Mouse (Mus musculus): Measurements from ENCODE around the gene Tubb2b. TPM values are rescaled to one million over a fixed set of nuclear protein-coding genes. Genes with fewer than 3 reads are reported as not detected.
A peak's percentile ranks its signal among the peaks of the same experiment; 100 is the strongest.

Gene Tubb2b
- polyA plus RNA-seq, 1 experiment: 438 TPM

- H3K4me3 ChIP-seq: no peak overlapping the region
- peak overlapping the region; percentile 87 for H3K4me2 ChIP-seq (ENCODE audit: low read depth)
- TF ChIP-seq USF1 (IDR thresholded peaks at IDR 0.05; ENCODE audit: low read depth): peak; percentile 17
- no peak for TF ChIP-seq POLR2AphosphoS2 (IDR thresholded peaks at IDR 0.05; ENCODE audit: insufficient read length, low read depth)
- no peaks in the 10 kb centered on the region for H3K27me3 ChIP-seq (ENCODE audit: control insufficient read depth, insufficient read depth, insufficient read length)
- no peak overlapping the region for H3ac ChIP-seq (ENCODE audit: control insufficient read depth, insufficient read length)
- no peaks in the 10 kb centered on the region for H3K36me3 ChIP-seq (ENCODE audit: control insufficient read depth, insufficient read depth)
- no peaks in the 10 kb centered on the region for H3K79me2 ChIP-seq (ENCODE audit: control insufficient read depth, insufficient read depth)
Measured at GRCm38 (mm10) chr13:34154217-34154930, 24.1 kb upstream of the Tubb2b start.

DNA sequence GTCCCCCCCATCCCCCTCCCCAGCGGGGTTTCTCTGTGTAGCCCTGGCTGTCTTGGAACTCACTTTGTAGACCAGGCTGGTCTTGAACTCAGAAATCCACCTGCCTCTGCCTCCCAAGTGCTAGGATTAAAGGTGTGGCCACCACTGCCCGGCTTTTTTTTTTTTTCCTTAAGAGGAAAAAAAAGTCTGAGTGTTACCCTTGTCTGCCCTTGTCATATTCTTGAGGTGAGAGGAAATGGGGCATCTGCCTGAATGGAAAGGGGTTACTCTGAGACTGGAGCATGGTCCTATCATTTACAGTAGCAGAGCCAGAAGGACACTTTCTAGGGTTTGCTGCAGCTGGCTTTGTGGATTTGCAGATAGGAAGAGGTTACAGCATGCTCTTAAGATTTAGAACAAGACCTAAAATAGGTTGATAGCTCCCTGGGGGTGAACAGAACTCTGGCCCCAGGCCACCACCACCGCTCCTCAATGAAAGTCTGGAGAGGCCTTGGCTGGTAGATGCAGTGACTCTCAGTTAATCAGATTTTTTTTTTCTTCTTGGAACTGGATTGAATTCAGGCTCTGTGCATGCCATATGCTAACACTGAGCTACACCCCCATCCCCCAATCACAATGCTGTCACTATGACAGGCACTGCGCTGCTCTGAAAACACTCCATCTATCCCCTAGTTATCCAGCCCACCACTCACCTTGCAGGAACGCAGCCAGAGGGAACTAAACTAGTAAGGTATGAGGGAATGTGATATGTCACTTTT, 23.2 kb upstream of the Tubb2b start:
- Histone ChIP-seq H3K36me3 (ENCODE audit: control insufficient read depth, insufficient read depth) (no peaks in the 10 kb centered on the region), H3K27me3 (ENCODE audit: control insufficient read depth, insufficient read depth, insufficient read length) (no peaks in the 10 kb centered on the region), H3K4me3 (no peak overlapping the region), H3ac (ENCODE audit: control insufficient read depth, insufficient read length) (no peak overlapping the region), H3K79me2 (ENCODE audit: control insufficient read depth, insufficient read depth) (no peaks in the 10 kb centered on the region), H3K4me2 (ENCODE audit: low read depth) (no peak overlapping the region)
- TF ChIP-seq POLR2A (IDR thresholded peaks at IDR 0.05; ENCODE audit: insufficient read length, low read depth): no peak
- TF ChIP-seq REST (IDR thresholded peaks at IDR 0.05; ENCODE audit: insufficient read depth, insufficient read length): no peak
- TF ChIP-seq MYOG (IDR thresholded peaks at IDR 0.05; ENCODE audit: control insufficient read depth in 1 of 3, insufficient read depth in 1 of 3, insufficient read length in 2 of 3, low read depth in 2 of 3): peak in 2 of 3 experiments; percentile 2 to 69

- Histone ChIP-seq H3ac (ENCODE audit: control insufficient read depth, insufficient read length) (no peak overlapping the region), H3K36me3 (ENCODE audit: control insufficient read depth, insufficient read depth) (no peaks in the 10 kb centered on the region), H3K4me3 (no peak overlapping the region), H3K4me2 (ENCODE audit: low read depth) (no peak overlapping the region), H3K27me3 (ENCODE audit: control insufficient read depth, insufficient read depth, insufficient read length) (no peaks in the 10 kb centered on the region), H3K79me2 (ENCODE audit: control insufficient read depth, insufficient read depth) (no peaks in the 10 kb centered on the region)
- no peak for TF ChIP-seq POLR2A (IDR thresholded peaks at IDR 0.05; ENCODE audit: insufficient read length, low read depth)
- TF ChIP-seq TCF3 (IDR thresholded peaks at IDR 0.05; ENCODE audit: insufficient read length, low read depth): no peak
- no peak for TF ChIP-seq E2F4 (IDR thresholded peaks at IDR 0.05; ENCODE audit: insufficient read depth)
- no peak for TF ChIP-seq SRF (IDR thresholded peaks at IDR 0.05; ENCODE audit: control insufficient read depth, insufficient read length, low read depth)
- no peak for TF ChIP-seq CEBPB (IDR thresholded peaks at IDR 0.05; ENCODE audit: insufficient read depth, poor library complexity, severe bottlenecking)
Measured at GRCm38 (mm10) chr13:34152695-34153094, 22.4 kb upstream of the Tubb2b start.

- Histone ChIP-seq H3K4me2 (ENCODE audit: low read depth) (no peak overlapping the region), H3K36me3 (ENCODE audit: control insufficient read depth, insufficient read depth) (no peaks in the 10 kb centered on the region), H3K79me2 (ENCODE audit: control insufficient read depth, insufficient read depth) (no peaks in the 10 kb centered on the region), H3K4me3 (no peak overlapping the region), H3K27me3 (ENCODE audit: control insufficient read depth, insufficient read depth, insufficient read length) (no peaks in the 10 kb centered on the region), H3ac (ENCODE audit: control insufficient read depth, insufficient read length) (no peak overlapping the region)
- TF ChIP-seq MYOD1 (IDR thresholded peaks at IDR 0.05; ENCODE audit: control insufficient read depth in 1 of 3, insufficient read length in 2 of 3, low read depth in 2 of 3) (no peak), MYOG (IDR thresholded peaks at IDR 0.05; ENCODE audit: control insufficient read depth in 1 of 3, insufficient read depth in 1 of 3, insufficient read length in 2 of 3, low read depth in 2 of 3) (no peak), TCF3 (IDR thresholded peaks at IDR 0.05; ENCODE audit: insufficient read length, low read depth) (no peak), POLR2AphosphoS2 (IDR thresholded peaks at IDR 0.05; ENCODE audit: insufficient read length, low read depth) (no peak), USF1 (IDR thresholded peaks at IDR 0.05; ENCODE audit: low read depth) (no peak), MAX (IDR thresholded peaks at IDR 0.05; ENCODE audit: low read depth) (no peak), SRF (IDR thresholded peaks at IDR 0.05; ENCODE audit: control insufficient read depth, insufficient read length, low read depth) (no peak), CEBPB (IDR thresholded peaks at IDR 0.05; ENCODE audit: insufficient read depth, poor library complexity, severe bottlenecking) (no peak), POLR2A (IDR thresholded peaks at IDR 0.05; ENCODE audit: insufficient read length, low read depth) (no peak), REST (IDR thresholded peaks at IDR 0.05; ENCODE audit: insufficient read depth, insufficient read length) (no peak), TCF12 (IDR thresholded peaks at IDR 0.05; ENCODE audit: insufficient read depth, poor library complexity, severe bottlenecking) (no peak)
Measured at GRCm38 (mm10) chr13:34151425-34151824, 21.2 kb upstream of the Tubb2b start.

DNA sequence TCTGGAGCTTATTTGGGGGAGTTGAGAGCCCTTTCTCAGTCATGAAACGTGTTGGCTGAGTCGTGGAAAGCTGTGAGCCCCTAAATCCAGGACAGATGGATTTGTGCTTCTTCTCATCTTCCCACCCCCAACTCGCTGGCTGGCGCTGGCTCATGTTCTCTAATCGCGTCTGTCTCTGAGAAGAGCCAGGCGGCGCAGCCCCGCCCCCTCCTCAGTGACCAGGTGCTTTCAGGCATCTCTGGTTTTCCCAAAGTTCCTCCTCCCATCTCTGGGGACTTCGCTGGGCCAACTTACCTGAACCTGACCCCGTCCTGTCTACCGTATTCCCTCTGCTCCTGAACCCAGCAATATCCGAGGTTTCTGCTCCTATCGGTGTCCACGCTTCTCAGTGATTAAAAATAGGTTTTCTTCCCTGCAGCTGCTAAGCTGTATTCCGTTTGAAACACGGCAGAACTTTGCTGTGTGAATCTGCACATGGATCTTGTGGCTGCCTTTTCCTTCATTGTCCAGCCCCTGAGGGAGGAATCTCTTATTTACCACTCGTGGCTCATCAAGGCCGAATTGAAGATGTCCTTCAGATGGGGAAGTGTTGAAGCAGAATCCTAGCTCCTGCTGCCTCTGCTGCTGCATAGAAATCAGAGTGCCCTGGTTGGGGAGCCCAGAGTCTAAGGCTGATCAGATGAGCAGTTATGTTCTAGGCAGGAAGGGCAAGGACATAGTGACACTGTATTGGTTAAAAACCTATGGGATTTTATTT, 20.2 kb upstream of the Tubb2b start:
- H3K79me2 ChIP-seq (ENCODE audit: control insufficient read depth, insufficient read depth): no peaks in the 10 kb centered on the region
- H3K36me3 ChIP-seq (ENCODE audit: control insufficient read depth, insufficient read depth): no peaks in the 10 kb centered on the region
- TF ChIP-seq TCF3 (IDR thresholded peaks at IDR 0.05; ENCODE audit: insufficient read length, low read depth): no peak
- no peak for TF ChIP-seq POLR2A (IDR thresholded peaks at IDR 0.05; ENCODE audit: insufficient read length, low read depth)
- no peak for TF ChIP-seq REST (IDR thresholded peaks at IDR 0.05; ENCODE audit: insufficient read depth, insufficient read length)
- TF ChIP-seq CEBPB (IDR thresholded peaks at IDR 0.05; ENCODE audit: insufficient read depth, poor library complexity, severe bottlenecking): no peak
- no peak for TF ChIP-seq POLR2AphosphoS2 (IDR thresholded peaks at IDR 0.05; ENCODE audit: insufficient read length, low read depth)
- TF ChIP-seq E2F4 (IDR thresholded peaks at IDR 0.05; ENCODE audit: insufficient read depth): no peak
- TF ChIP-seq TCF12 (IDR thresholded peaks at IDR 0.05; ENCODE audit: insufficient read depth, poor library complexity, severe bottlenecking): no peak
- TF ChIP-seq SRF (IDR thresholded peaks at IDR 0.05; ENCODE audit: control insufficient read depth, insufficient read length, low read depth): no peak
- TF ChIP-seq USF1 (IDR thresholded peaks at IDR 0.05; ENCODE audit: low read depth): no peak
- no peak for TF ChIP-seq MAX (IDR thresholded peaks at IDR 0.05; ENCODE audit: low read depth)
- TF ChIP-seq MYOG (IDR thresholded peaks at IDR 0.05; ENCODE audit: control insufficient read depth in 1 of 3, insufficient read depth in 1 of 3, insufficient read length in 2 of 3, low read depth in 2 of 3): no peak
- no peak for TF ChIP-seq MYOD1 (IDR thresholded peaks at IDR 0.05; ENCODE audit: control insufficient read depth in 1 of 3, insufficient read length in 2 of 3, low read depth in 2 of 3)
- H3K4me3 ChIP-seq: no peak overlapping the region
- no peaks in the 10 kb centered on the region for H3K27me3 ChIP-seq (ENCODE audit: control insufficient read depth, insufficient read depth, insufficient read length)
- H3K4me2 ChIP-seq (ENCODE audit: low read depth): no peak overlapping the region
- H3ac ChIP-seq (ENCODE audit: control insufficient read depth, insufficient read length): no peak overlapping the region

All from myocyte (in vitro differentiated cells).